Mouse (Mus musculus) hindbrain, embryonic 12.5 days (tissue): ENCODE data around the gene Edaradd. TPM values are rescaled to one million over a fixed set of nuclear protein-coding genes. Genes with fewer than 3 reads are reported as not detected.

Experiments used
- ATAC-seq: fragments of 200-750 bp; cut with Nextera tagmentation; 2 replicates; pipeline ENCODE4 v1.8.0; 2017; ENCODE audit warnings: moderate TSS enrichment; ENCODE audit not compliant: low FRiP score
- H3K27ac ChIP-seq: fragments of 300-500 bp; sonication (generic); 2 replicates; pipeline ENCODE4 v1.5.1; 2016; ENCODE audit warnings: mild to moderate bottlenecking
- H3K27me3 ChIP-seq: fragments of 300-500 bp; sonication (generic); 2 replicates; pipeline ENCODE4 v1.6.1; 2016; ENCODE audit warnings: mild to moderate bottlenecking
- H3K36me3 ChIP-seq: fragments of 300-500 bp; sonication (generic); 2 replicates; pipeline ENCODE4 v1.6.1; 2016; ENCODE audit warnings: mild to moderate bottlenecking
- H3K4me1 ChIP-seq: fragments of 300-500 bp; sonication (generic); 2 replicates; pipeline ENCODE4 v1.6.1; 2016
- H3K4me2 ChIP-seq: fragments of 300-500 bp; sonication (generic); replicated peaks from 2 replicates; pipeline ENCODE4 v1.6.1; 2016; ENCODE audit warnings: mild to moderate bottlenecking
- H3K4me3 ChIP-seq: fragments of 300-500 bp; sonication (generic); 2 replicates; pipeline ENCODE4 v1.5.1; 2016; ENCODE audit warnings: mild to moderate bottlenecking
- H3K9ac ChIP-seq: fragments of 300-500 bp; sonication (generic); 2 replicates; pipeline ENCODE4 v1.6.1; 2016; ENCODE audit warnings: mild to moderate bottlenecking, moderate library complexity
- H3K9me3 ChIP-seq: fragments of 300-500 bp; sonication (generic); replicated peaks from 2 replicates; pipeline ENCODE4 v1.6.1; 2016; ENCODE audit warnings: mild to moderate bottlenecking
- WGBS: fragments of 180-500 bp; shearing (Covaris S2); methylation state at CpG from one replicate; pipeline ENCODE4 v1.1.7; 2016; 5-methylcytosine and 5-hydroxymethylcytosine counted together
- polyA plus RNA-seq: library from polyadenylated mRNA; unstranded; fragments of >200 nt; fragmentation: Nextera tagmentation; extraction: Ambion mirVana; gene quantifications from 2 replicates; pipeline ENCODE4 v1.2.1, GENCODE M21; 2016

Gene Edaradd
- polyA plus RNA-seq, 1 experiment from 2014 or later = 0.94 TPM

- no peak overlapping the region for H3K4me2 ChIP-seq
- no peaks in the 10 kb centered on the region for H3K9me3 ChIP-seq
- no peaks in the 10 kb centered on the region for H3K36me3 ChIP-seq
- no peak overlapping the region for H3K27ac ChIP-seq
- peaks cover 9% of the 10 kb centered on the region for H3K4me1 ChIP-seq
- H3K4me3 ChIP-seq = no peak overlapping the region
- 89% methylated on average over 5 of the region's 5 CpGs for WGBS
- no peak overlapping the region for H3K9ac ChIP-seq
- ATAC-seq = no peak
- H3K27me3 ChIP-seq = no peaks in the 10 kb centered on the region; the same call in none of the 2 replicates
These were observed 23.0 kb upstream of the Edaradd start for GRCm38 (mm10) chr13:12543246-12543645.

- Histone ChIP-seq H3K36me3 (no peaks in the 10 kb centered on the region), H3K9ac (no peak overlapping the region), H3K27me3 (no peaks in the 10 kb centered on the region; the same call in none of the 2 replicates), H3K9me3 (no peaks in the 10 kb centered on the region), H3K4me2 (peak overlapping the region; percentile 2), H3K4me3 (no peak overlapping the region), H3K4me1 (peaks cover 9% of the 10 kb centered on the region), H3K27ac (no peak overlapping the region)
- WGBS = 12% methylated on average over 23 of the region's 23 CpGs
- peak; percentile 65 for ATAC-seq
These were observed 22.1 kb upstream of the Edaradd start for GRCm38 (mm10) chr13:12542006-12542981.

GRCm38 (mm10) chr13:12540119-12540518 lies 19.9 kb upstream of the Edaradd start:
- peaks cover 9% of the 10 kb centered on the region for H3K4me1 ChIP-seq
- 0 out of 2 replicates have a peak overlapping the region, but pooled peaks have one; percentile 15 for H3K4me2 ChIP-seq

GRCm38 (mm10) chr13:12539716-12540115 lies 19.5 kb upstream of the Edaradd start:
- 28% methylated on average over 11 of the region's 11 CpGs for WGBS
- H3K27me3 ChIP-seq = no peaks in the 10 kb centered on the region; the same call in none of the 2 replicates
- H3K9ac ChIP-seq = no peak overlapping the region
- no peak overlapping the region for H3K27ac ChIP-seq
- H3K4me1 ChIP-seq = peaks cover 9% of the 10 kb centered on the region
- no peaks in the 10 kb centered on the region for H3K9me3 ChIP-seq
- ATAC-seq = no peak
- H3K4me2 ChIP-seq = peak overlapping the region; percentile 15; the same call in 1 of the 2 replicates
- no peaks in the 10 kb centered on the region for H3K36me3 ChIP-seq
- no peak overlapping the region for H3K4me3 ChIP-seq

More at GRCm38 (mm10) chr13:12540119-12540518, 19.9 kb upstream of the Edaradd start:
- ATAC-seq = no peak
- Histone ChIP-seq H3K9ac (no peak overlapping the region), H3K27me3 (no peaks in the 10 kb centered on the region; the same call in none of the 2 replicates), H3K36me3 (no peaks in the 10 kb centered on the region), H3K4me3 (no peak overlapping the region), H3K9me3 (no peaks in the 10 kb centered on the region), H3K27ac (no peak overlapping the region)
- whole genome bisulfite sequencing = 73% methylated on average over 13 of the region's 13 CpGs

DNA sequence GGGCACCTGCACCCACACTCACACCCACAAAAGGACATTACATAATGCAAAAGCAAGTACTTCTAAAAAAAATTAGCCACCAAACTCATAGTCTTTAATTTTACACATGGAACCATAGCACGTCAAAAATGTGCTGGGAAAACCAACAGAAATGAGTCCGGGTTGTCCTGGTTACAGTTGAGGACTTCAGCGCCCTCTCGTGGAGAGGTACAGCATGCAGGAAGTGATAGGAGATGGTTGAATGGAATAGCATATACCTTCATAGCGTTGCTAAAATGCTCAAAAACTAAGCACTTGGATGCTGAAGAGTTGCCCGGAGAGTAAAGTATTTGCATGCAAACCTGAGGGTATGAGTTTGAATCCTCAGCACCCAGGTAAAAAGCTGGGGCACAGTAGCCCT lies 17.7 kb upstream of the Edaradd start:
- no peaks in the 10 kb centered on the region for H3K36me3 ChIP-seq
- whole genome bisulfite sequencing = 76% methylated on average over 6 of the region's 6 CpGs
- H3K4me3 ChIP-seq = no peak overlapping the region
- no peaks in the 10 kb centered on the region; the same call in 1 of the 2 replicates for H3K27me3 ChIP-seq
- H3K4me1 ChIP-seq = peaks cover 9% of the 10 kb centered on the region
- no peak overlapping the region for H3K9ac ChIP-seq
- no peak for ATAC-seq
- H3K9me3 ChIP-seq = no peaks in the 10 kb centered on the region
- no peak overlapping the region for H3K4me2 ChIP-seq
- H3K27ac ChIP-seq = no peak overlapping the region

- no peak overlapping the region for H3K27ac ChIP-seq
- H3K36me3 ChIP-seq = no peaks in the 10 kb centered on the region
- no peak overlapping the region for H3K4me3 ChIP-seq
- ATAC-seq = no peak
- H3K4me1 ChIP-seq = no peaks in the 10 kb centered on the region; the same call in 1 of the 2 replicates
- WGBS = 88% methylated on average over 3 of the region's 3 CpGs
- H3K9ac ChIP-seq = no peak overlapping the region
- no peaks in the 10 kb centered on the region for H3K9me3 ChIP-seq
- no peaks in the 10 kb centered on the region for H3K27me3 ChIP-seq
- H3K4me2 ChIP-seq = no peak overlapping the region
These were observed 14.4 kb upstream of the Edaradd start for GRCm38 (mm10) chr13:12534628-12535027.

GRCm38 (mm10) chr13:12525678-12526077 lies 5.4 kb upstream of the Edaradd start:
- H3K27ac ChIP-seq = no peak overlapping the region
- peaks cover 9% of the 10 kb centered on the region; the same call in 1 of the 2 replicates for H3K27me3 ChIP-seq
- ATAC-seq = no peak
- 91% methylated on average over 4 of the region's 4 CpGs for WGBS
- H3K9ac ChIP-seq = no peak overlapping the region
- no peaks in the 10 kb centered on the region for H3K9me3 ChIP-seq
- no peaks in the 10 kb centered on the region for H3K36me3 ChIP-seq
- no peak overlapping the region for H3K4me2 ChIP-seq
- no peak overlapping the region for H3K4me3 ChIP-seq
- no peaks in the 10 kb centered on the region for H3K4me1 ChIP-seq

DNA sequence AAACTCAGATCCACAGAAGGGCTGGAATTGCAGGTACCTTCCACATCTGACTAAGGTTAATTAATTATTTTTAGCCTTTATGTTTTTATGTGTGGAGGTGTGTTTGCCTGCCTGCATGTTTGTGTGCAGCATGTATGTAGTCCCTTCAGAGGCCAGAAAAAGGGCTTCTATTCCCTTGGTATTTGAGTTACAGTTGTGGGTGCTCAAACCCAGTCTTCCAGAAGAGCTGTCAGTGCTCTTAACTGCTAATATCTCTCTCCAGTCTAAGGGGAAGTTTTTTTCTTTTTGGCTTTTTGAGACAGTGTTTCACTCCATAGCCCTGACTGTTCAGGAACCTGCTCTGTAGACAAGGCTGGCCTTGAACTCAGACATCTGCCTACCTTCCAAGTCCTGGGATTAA lies 2.1 kb upstream of the Edaradd start:
- Histone ChIP-seq H3K9me3 (no peaks in the 10 kb centered on the region), H3K9ac (no peak overlapping the region), H3K4me2 (no peak overlapping the region), H3K4me1 (no peaks in the 10 kb centered on the region; the same call in 1 of the 2 replicates), H3K27ac (no peak overlapping the region), H3K4me3 (no peak overlapping the region), H3K36me3 (no peaks in the 10 kb centered on the region), H3K27me3 (peaks cover 24% of the 10 kb centered on the region)
- ATAC-seq = no peak

GRCm38 (mm10) chr13:12519371-12519770 lies 867 bp downstream of the Edaradd start:
- H3K27me3 ChIP-seq = peaks cover 24% of the 10 kb centered on the region
- no peaks in the 10 kb centered on the region for H3K9me3 ChIP-seq
- 3% methylated on average over 18 of the region's 18 CpGs for WGBS
- H3K4me2 ChIP-seq = peak overlapping the region; percentile 93
- H3K27ac ChIP-seq = no peak overlapping the region
- no peaks in the 10 kb centered on the region for H3K36me3 ChIP-seq
- H3K4me3 ChIP-seq = peak overlapping the region; percentile 46
- H3K4me1 ChIP-seq = no peaks in the 10 kb centered on the region; the same call in 1 of the 2 replicates
- peak; percentile 57; the same call in 1 of the 2 replicates for ATAC-seq
- peak overlapping the region; percentile 49; the same call in 1 of the 2 replicates for H3K9ac ChIP-seq

- WGBS = 70% methylated on average over 9 of the region's 9 CpGs
- H3K4me1 ChIP-seq = no peaks in the 10 kb centered on the region
- H3K9me3 ChIP-seq = no peaks in the 10 kb centered on the region
- H3K27ac ChIP-seq = no peak overlapping the region
- H3K4me2 ChIP-seq = no peak overlapping the region
- no peak overlapping the region for H3K4me3 ChIP-seq
- no peaks in the 10 kb centered on the region for H3K36me3 ChIP-seq
- ATAC-seq = no peak
- no peaks in the 10 kb centered on the region for H3K27me3 ChIP-seq
- H3K9ac ChIP-seq = no peak overlapping the region
These were observed 8.9 kb downstream of the Edaradd start for GRCm38 (mm10) chr13:12511189-12511965.

- ATAC-seq = no peak
- 88% methylated on average over 6 of the region's 6 CpGs for WGBS
These were observed 10.2 kb downstream of the Edaradd start for GRCm38 (mm10) chr13:12510032-12510431.

DNA sequence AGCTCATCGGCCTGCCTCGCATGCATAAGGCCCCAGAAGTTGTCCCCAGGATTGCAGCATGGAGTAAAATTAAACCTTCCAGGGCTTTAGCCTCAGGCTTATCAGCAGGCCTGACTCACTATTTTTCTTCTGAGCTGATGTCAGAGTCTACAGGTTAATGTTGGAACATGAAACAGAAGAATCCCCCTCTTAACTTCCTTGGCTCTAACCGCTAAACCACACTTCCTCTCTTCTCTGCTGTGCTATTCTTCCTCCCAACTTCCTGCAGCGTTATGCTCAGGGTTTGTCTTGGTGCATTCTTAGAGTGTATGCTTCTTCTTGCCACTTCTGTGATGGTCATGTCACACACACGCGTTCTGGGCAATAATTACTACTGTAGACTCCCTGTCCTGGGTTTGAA lies 12.8 kb downstream of the Edaradd start:
- Histone ChIP-seq H3K27ac (no peak overlapping the region), H3K36me3 (no peaks in the 10 kb centered on the region), H3K27me3 (no peaks in the 10 kb centered on the region), H3K4me3 (no peak overlapping the region), H3K4me1 (peaks cover 4% of the 10 kb centered on the region; the same call in 1 of the 2 replicates), H3K9ac (no peak overlapping the region), H3K4me2 (no peak overlapping the region), H3K9me3 (no peaks in the 10 kb centered on the region)
- ATAC-seq = no peak
- 88% methylated on average over 6 of the region's 6 CpGs for WGBS

More at GRCm38 (mm10) chr13:12510032-12510431, 10.2 kb downstream of the Edaradd start:
- no peaks in the 10 kb centered on the region for H3K36me3 ChIP-seq
- no peak overlapping the region for H3K4me3 ChIP-seq
- H3K4me2 ChIP-seq = no peak overlapping the region
- H3K4me1 ChIP-seq = no peaks in the 10 kb centered on the region
- H3K9ac ChIP-seq = no peak overlapping the region
- no peak overlapping the region for H3K27ac ChIP-seq
- no peaks in the 10 kb centered on the region for H3K27me3 ChIP-seq
- H3K9me3 ChIP-seq = no peaks in the 10 kb centered on the region
